ENCODE assay signal across 9 mouse cellular contexts in genomic region chr14:118854371-118855114, GRCm38 (mm10).
A peak's percentile ranks its signal among the peaks of the same experiment; 100 is the strongest.
DNase-seq lines count a peak whose midpoint lies in the region; ATAC-seq and TF ChIP-seq lines count a peak whose summit lies in the region.
"Had no signal": no experiment of that assay in that cellular context is flagged by ENCODE, and none has a peak within 500 bp of the region (broad histone marks: within the 10 kb centered on the region; RNA-seq: fewer than 3 reads in every experiment).

No protein-coding gene starts in this region.

- peak overlapping the region; percentile 52 for H3K4me3 ChIP-seq in erythroblast, embryonic 14.5 days (replicated peaks)
- peak overlapping the region; percentile 73 for H3K4me3 ChIP-seq in heart, embryonic 10.5 days
- peak overlapping the region; percentile 50 for H3K4me3 ChIP-seq in lung, adult 2 months (replicated peaks; ENCODE audit: extremely low read depth, low read depth, low read length)
- H3K4me3 ChIP-seq in neural tube, embryonic 13.5 days: peak overlapping the region; percentile 49

- H3K4me1 ChIP-seq in erythroblast, embryonic 14.5 days (ENCODE audit: control insufficient read depth): peaks cover 12% of the 10 kb centered on the region
- peaks cover 14% of the 10 kb centered on the region for H3K4me1 ChIP-seq in heart, embryonic 10.5 days
- H3K4me1 ChIP-seq in lung, adult 2 months (ENCODE audit: control insufficient read depth, insufficient read depth, low read length): no peaks in the 10 kb centered on the region; the same call in 1 of the 2 replicates
- H3K4me1 ChIP-seq in neural tube, embryonic 13.5 days (replicated peaks): peaks cover 20% of the 10 kb centered on the region

- 1% methylated on average over 48 of the region's 48 CpGs for WGBS in heart, embryonic 10.5 days
- WGBS in lung, adult 2 months: 2% methylated on average over 48 of the region's 48 CpGs
- WGBS in neural tube, embryonic 13.5 days: 1% methylated on average over 48 of the region's 48 CpGs

- TF ChIP-seq POLR2A in lung, adult 2 months (IDR thresholded peaks at IDR 0.05; ENCODE audit: borderline replicate concordance, extremely low read depth, low read depth, low read length): peak; percentile 42; the same call in 1 of the 2 replicates

- peaks cover 66% of the 10 kb centered on the region for H3K27me3 ChIP-seq in erythroblast, embryonic 14.5 days (ENCODE audit: control insufficient read depth)
- peaks cover 55% of the 10 kb centered on the region for H3K27me3 ChIP-seq in heart, embryonic 10.5 days (ENCODE audit: insufficient read depth, poor library complexity, severe bottlenecking)
- H3K27me3 ChIP-seq in neural tube, embryonic 13.5 days: peaks cover 48% of the 10 kb centered on the region

- H3K9ac ChIP-seq in neural tube, embryonic 13.5 days: peak overlapping the region; percentile 68

- H3K9me3 ChIP-seq in erythroblast, embryonic 14.5 days (ENCODE audit: control insufficient read depth, low read length): no peaks in the 10 kb centered on the region
- no peaks in the 10 kb centered on the region for H3K9me3 ChIP-seq in heart, embryonic 10.5 days
- no peaks in the 10 kb centered on the region for H3K9me3 ChIP-seq in neural tube, embryonic 13.5 days
- H3K9me3 ChIP-seq: G1E had no signal

- peak overlapping the region; percentile 95 for H3K4me2 ChIP-seq in neural tube, embryonic 13.5 days

- no peak for TF ChIP-seq CTCF in lung, adult 2 months (IDR thresholded peaks at IDR 0.05; ENCODE audit: insufficient read depth, low read length)

- no peak for ATAC-seq in erythroblast, adult 5-6 weeks (replicated peaks; ENCODE audit: low FRiP score, poor library complexity, severe bottlenecking)
- peak; percentile 84 for ATAC-seq in neural tube, embryonic 13.5 days (ENCODE audit: low read depth)

- DNase-seq in embryo, embryonic 11.5 days (ENCODE audit: low read depth, low spot score): peak; percentile 51
- DNase-seq in heart, embryonic 10.5 days (ENCODE audit: low spot score): peak; percentile 79
- peak; percentile 40 to 42 for DNase-seq in kidney, adult 8-10 months
- peak; percentile 48 for DNase-seq in lung, adult 2 months
- DNase-seq in testis, postnatal 10 days (ENCODE audit: low spot score): peak; percentile 72

- H3K27ac ChIP-seq in heart, embryonic 10.5 days: 0 out of 2 replicates have a peak overlapping the region, but pooled peaks have one; percentile 25
- H3K27ac ChIP-seq in neural tube, embryonic 13.5 days (replicated peaks): no peak overlapping the region

- H3K36me3 ChIP-seq in erythroblast, embryonic 14.5 days (ENCODE audit: control insufficient read depth): no peaks in the 10 kb centered on the region
- H3K36me3 ChIP-seq in heart, embryonic 10.5 days: no peaks in the 10 kb centered on the region
- H3K36me3 ChIP-seq in neural tube, embryonic 13.5 days: no peaks in the 10 kb centered on the region
- H3K36me3 ChIP-seq: G1E had no signal
